Mouse (Mus musculus) erythroblast, embryonic 14.5 days (primary cell): Measurements from ENCODE around the gene Tmem86a.

Source experiments
- GATA1 ChIP-seq: IDR thresholded peaks from 2 replicates; pipeline ENCODE4 v1.6.1; 2012; ENCODE audit warnings: low read length, inconsistent platforms, mixed read lengths
- TAL1 ChIP-seq: IDR thresholded peaks from 3 replicates; pipeline ENCODE4 v1.6.1; 2012; ENCODE audit warnings: low read length, inconsistent platforms, mixed read lengths

GRCm38 (mm10) chr7:47052276-47052675, 1.9 kb downstream of the Tmem86a start:
- no peak for TF ChIP-seq GATA1
- TF ChIP-seq TAL1, result no peak
